Mouse (Mus musculus): ENCODE measurements at regions not wholly inside any gene's neighbourhood (a gene's known extent, or its start where the extent isn't known, plus 50 kb on each side); places are given as distances from the start of the nearest gene placed in this dataset.

DNA sequence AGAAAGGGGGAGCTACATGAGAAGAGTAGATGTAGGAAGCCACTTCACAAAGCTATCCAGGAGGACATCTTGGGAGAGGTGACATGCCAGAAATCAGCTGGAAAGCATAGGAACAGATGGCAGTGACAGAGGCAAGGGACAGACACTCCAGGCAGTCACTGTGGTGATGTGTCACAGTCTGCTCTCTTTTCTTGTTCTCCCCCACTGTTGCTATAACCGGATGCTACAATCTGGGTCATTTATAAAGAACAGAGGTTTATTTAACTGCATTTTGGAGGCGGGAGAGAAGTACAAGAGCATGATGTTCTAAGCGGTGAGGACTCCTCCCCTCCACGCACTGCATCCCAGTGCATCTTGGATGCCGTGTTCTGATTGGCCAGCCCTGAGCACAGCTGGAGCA is 133.8 kb upstream of the Med13l start:
- peak; percentile 86 for DNase-seq

GRCm38 (mm10) chr5:118428323-118429095 is 132.0 kb upstream of the Med13l start:
- DNase-seq, result no peak

DNA sequence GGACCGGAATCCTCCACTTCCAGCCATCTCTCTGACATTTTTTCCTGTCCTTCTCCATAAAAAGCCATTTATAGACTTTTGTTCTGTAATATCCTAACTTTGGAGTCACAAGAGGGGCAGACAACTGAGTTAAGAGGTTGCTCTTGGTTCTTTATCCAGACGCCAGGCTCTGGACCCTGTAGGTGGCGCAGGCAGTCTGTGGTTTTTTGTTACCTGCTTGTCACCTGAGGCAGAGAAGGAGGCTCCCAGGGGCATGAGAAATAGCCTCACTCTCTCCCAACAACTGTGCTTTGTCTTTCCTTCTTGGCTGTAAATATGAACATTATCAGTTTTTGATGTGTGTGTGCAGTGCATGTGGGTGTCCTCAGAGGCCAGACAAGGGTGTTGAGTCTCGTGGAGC is 126.9 kb upstream of the Med13l start:
- no peak for DNase-seq

GRCm38 (mm10) chr5:118434718-118435555 is 125.5 kb upstream of the Med13l start:
- DNase-seq, result no peak

GRCm38 (mm10) chr5:118435556-118435950 is 124.9 kb upstream of the Med13l start:
- DNase-seq, result no peak

DNA sequence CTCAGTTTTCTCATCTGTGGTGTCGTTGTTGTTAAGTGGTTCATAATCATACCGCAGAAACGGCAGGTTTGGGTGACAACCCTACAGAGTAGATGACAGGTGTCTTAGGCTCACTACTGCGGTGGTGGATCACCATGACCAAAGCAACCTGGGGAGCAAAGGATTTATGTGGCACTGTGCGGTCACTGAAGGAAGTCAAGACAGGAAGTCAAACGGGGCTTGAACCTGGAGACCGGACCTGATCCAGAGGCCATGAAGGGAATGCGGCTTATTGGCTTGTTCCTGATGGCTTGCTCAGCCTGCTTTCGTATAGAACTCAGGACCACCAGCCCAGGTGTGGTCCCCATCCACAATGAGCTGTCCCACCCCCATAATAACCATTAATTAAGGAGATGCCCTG is 124.4 kb upstream of the Med13l start:
- no peak for DNase-seq

- DNase-seq, result no peak
These were observed 123.8 kb upstream of the Med13l start for GRCm38 (mm10) chr5:118436474-118437306.

DNA sequence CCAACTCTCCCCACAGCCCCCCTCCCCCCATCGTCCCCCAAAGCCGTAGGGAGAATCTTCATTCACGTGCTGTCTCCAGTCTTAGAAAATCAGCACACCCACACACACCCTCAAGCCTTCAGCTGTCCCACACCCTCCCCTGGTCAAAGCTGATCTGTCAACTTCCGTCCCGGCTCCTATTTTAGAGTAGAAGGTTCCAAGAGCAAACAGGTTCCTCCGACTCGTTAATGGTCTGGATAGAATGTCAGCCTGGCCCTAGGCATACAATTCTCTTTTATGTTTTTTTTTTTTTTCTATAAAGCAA is 123.2 kb upstream of the Med13l start:
- no peak for DNase-seq

GRCm38 (mm10) chr5:118438016-118438415 is 122.5 kb upstream of the Med13l start:
- DNase-seq, result no peak

GRCm38 (mm10) chr5:118444538-118445251 is 115.8 kb upstream of the Med13l start:
- no peak for DNase-seq

GRCm38 (mm10) chr5:118445252-118445987 is 115.1 kb upstream of the Med13l start:
- DNase-seq, result no peak

DNA sequence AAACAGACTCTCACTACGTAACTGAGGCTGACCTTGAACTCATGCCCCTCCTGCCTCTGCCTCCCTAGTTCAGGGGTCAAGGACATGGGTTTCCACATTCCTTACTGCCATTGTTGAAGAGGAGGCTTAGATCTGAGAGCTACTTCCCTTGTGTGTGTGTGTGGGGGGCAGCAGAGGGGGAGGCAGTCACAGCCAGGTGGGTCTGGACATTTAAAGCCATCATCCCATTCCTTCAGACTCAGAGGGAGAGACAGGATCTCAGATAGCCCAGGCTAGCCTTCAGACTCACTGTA is 114.5 kb upstream of the Med13l start:
- no peak for DNase-seq

DNA sequence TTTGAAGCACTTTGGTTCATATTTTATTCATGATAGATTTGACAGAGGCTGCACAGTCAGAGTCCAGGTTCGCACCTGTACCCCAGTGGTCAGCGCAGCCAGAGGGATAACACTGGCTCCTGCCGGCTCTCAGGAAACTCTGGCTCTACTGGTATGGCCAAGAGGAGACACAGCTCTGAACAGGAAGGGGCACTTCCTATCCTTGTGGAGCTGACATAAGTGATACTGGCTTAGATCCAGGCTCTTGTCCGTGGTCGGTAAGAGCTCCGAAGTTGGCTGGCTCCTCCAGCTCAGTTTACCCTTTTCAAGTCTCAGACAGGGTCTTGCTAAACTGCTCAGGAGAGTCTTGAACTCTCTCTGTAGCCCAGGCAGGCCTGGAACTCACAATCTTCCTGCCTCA is 113.6 kb upstream of the Med13l start:
- no peak for DNase-seq

GRCm38 (mm10) chr5:118447366-118447765 is 113.1 kb upstream of the Med13l start:
- DNase-seq, result no peak

GRCm38 (mm10) chr5:118448884-118449515 is 111.5 kb upstream of the Med13l start:
- no peak for DNase-seq

DNA sequence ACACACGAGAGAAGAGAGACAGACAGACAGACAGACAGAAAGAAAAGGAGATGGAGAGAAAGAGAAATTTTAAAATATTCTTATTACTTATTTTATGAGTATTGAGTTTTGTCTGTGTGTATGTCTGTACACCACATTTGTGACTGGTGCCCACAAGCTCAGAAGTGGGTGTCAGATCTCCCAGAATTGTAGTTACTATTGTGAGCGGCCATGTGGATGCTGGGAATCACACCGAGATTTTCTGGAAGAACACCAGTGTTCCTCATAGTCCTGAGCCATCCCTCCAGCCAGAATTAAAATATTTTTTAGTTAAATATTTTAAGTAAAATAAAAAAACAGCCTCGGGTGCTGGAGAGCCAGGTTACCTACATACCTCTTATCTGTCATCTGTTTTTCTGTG is 110.6 kb upstream of the Med13l start:
- peak; percentile 23 for DNase-seq

GRCm38 (mm10) chr5:118452052-118452451 is 108.4 kb upstream of the Med13l start:
- no peak for DNase-seq

GRCm38 (mm10) chr5:118454096-118454495 is 106.4 kb upstream of the Med13l start:
- DNase-seq, result no peak

GRCm38 (mm10) chr5:118458727-118459390 is 101.6 kb upstream of the Med13l start:
- DNase-seq, result peak; percentile 85

- no peak for DNase-seq
These were observed 101.1 kb upstream of the Med13l start for GRCm38 (mm10) chr5:118459391-118459792.

GRCm38 (mm10) chr5:118461967-118462366 is 98.5 kb upstream of the Med13l start:
- DNase-seq, result no peak
